Mouse (Mus musculus) olfactory bulb, adult 2 months (tissue): ENCODE measurements around the gene Gm10645. TPM values are rescaled to one million over a fixed set of nuclear protein-coding genes. Genes with fewer than 3 reads are reported as not detected.

Experiments used
- H3K27ac ChIP-seq: fragments of 200-500 bp; 2 replicates; pipeline ENCODE4 v1.5.1; 2012; ENCODE audit warnings: low read depth, low read length; ENCODE audit not compliant: insufficient read depth
- H3K4me1 ChIP-seq: fragments of 200-500 bp; 2 replicates; pipeline ENCODE4 v1.6.1; 2012; ENCODE audit warnings: low read length; ENCODE audit not compliant: control insufficient read depth, insufficient read depth
- H3K4me3 ChIP-seq: fragments of 200-500 bp; 2 replicates; pipeline ENCODE4 v1.5.1; 2012; ENCODE audit warnings: mild to moderate bottlenecking, low read depth, low read length, moderate library complexity; ENCODE audit not compliant: insufficient read depth
- CTCF ChIP-seq: fragments of 200-500 bp; IDR thresholded peaks from 2 replicates; pipeline ENCODE4 v1.5.1; 2012; ENCODE audit warnings: low read depth, mild to moderate bottlenecking, low read length, moderate library complexity; ENCODE audit not compliant: insufficient read depth
- POLR2A ChIP-seq: fragments of 200-500 bp; IDR thresholded peaks from 2 replicates; pipeline ENCODE4 v1.6.1; 2012; ENCODE audit warnings: mild to moderate bottlenecking, low read depth, low read length, moderate library complexity; ENCODE audit not compliant: insufficient read depth
- WGBS: fragments of 180-500 bp; shearing (Covaris S2); methylation state at CpG from one replicate; pipeline ENCODE4 v1.1.7; 2018; 5-methylcytosine and 5-hydroxymethylcytosine counted together
- polyA plus RNA-seq: library from polyadenylated mRNA; stranded (reverse); fragments of >200 nt; gene quantifications from 2 replicates; pipeline ENCODE4 v1.2.4, GENCODE M21; 2012; ENCODE audit warnings: low replicate concordance; ENCODE audit not compliant: missing spikeins, insufficient read depth, insufficient read length

Gene Gm10645
- polyA plus RNA-seq, 1 experiment: not detected

- H3K27ac ChIP-seq: no peak overlapping the region
- WGBS: 80% methylated on average over 3 of the region's 3 CpGs
These were observed 7.0 kb downstream of the Gm10645 start for GRCm38 (mm10) chr8:83158971-83159370.

GRCm38 (mm10) chr8:83155110-83155509 lies 10.9 kb downstream of the Gm10645 start:
- Histone ChIP-seq H3K4me1 (peaks cover 3% of the 10 kb centered on the region; the same call in 1 of the 2 replicates), H3K27ac (no peak overlapping the region), H3K4me3 (no peak overlapping the region)
- no peak for TF ChIP-seq CTCF
- TF ChIP-seq POLR2A: no peak
- 31% methylated on average over 4 of the region's 4 CpGs for WGBS

More at GRCm38 (mm10) chr8:83158971-83159370, 7.0 kb downstream of the Gm10645 start:
- peaks cover 3% of the 10 kb centered on the region; the same call in 1 of the 2 replicates for H3K4me1 ChIP-seq
- H3K4me3 ChIP-seq: no peak overlapping the region
- no peak for TF ChIP-seq POLR2A
- TF ChIP-seq CTCF: no peak

GRCm38 (mm10) chr8:83152470-83152869 lies 13.5 kb downstream of the Gm10645 start:
- TF ChIP-seq POLR2A (no peak), CTCF (no peak)
- no peak overlapping the region for H3K27ac ChIP-seq
- WGBS: 62% methylated on average over 4 of the region's 4 CpGs
- no peak overlapping the region for H3K4me3 ChIP-seq
- peaks cover 3% of the 10 kb centered on the region; the same call in 1 of the 2 replicates for H3K4me1 ChIP-seq

- Histone ChIP-seq H3K4me1 (peaks cover 3% of the 10 kb centered on the region; the same call in 1 of the 2 replicates), H3K4me3 (no peak overlapping the region), H3K27ac (no peak overlapping the region)
- WGBS: 83% methylated on average over 2 of the region's 2 CpGs
- TF ChIP-seq POLR2A (no peak), CTCF (no peak)
These were observed 13.9 kb downstream of the Gm10645 start for GRCm38 (mm10) chr8:83152055-83152454.

- no peak overlapping the region for H3K27ac ChIP-seq
- TF ChIP-seq POLR2A (no peak), CTCF (no peak)
- H3K4me3 ChIP-seq: no peak overlapping the region
- no peaks in the 10 kb centered on the region for H3K4me1 ChIP-seq
- 93% methylated on average over 6 of the region's 6 CpGs for WGBS
These were observed 16.8 kb downstream of the Gm10645 start for GRCm38 (mm10) chr8:83149124-83149523.

- 55% methylated on average over 3 of the region's 3 CpGs for WGBS
- no peak overlapping the region for H3K4me3 ChIP-seq
- TF ChIP-seq CTCF (no peak), POLR2A (no peak)
- H3K27ac ChIP-seq: no peak overlapping the region
- H3K4me1 ChIP-seq: no peaks in the 10 kb centered on the region
These were observed 20.5 kb downstream of the Gm10645 start for GRCm38 (mm10) chr8:83145421-83145820.

- Histone ChIP-seq H3K4me3 (no peak overlapping the region), H3K4me1 (no peaks in the 10 kb centered on the region), H3K27ac (no peak overlapping the region)
- TF ChIP-seq CTCF (no peak), POLR2A (no peak)
- WGBS: 78% methylated on average over 4 of the region's 4 CpGs
These were observed 21.4 kb downstream of the Gm10645 start for GRCm38 (mm10) chr8:83144601-83145000.

GRCm38 (mm10) chr8:83141358-83141757 lies 24.6 kb downstream of the Gm10645 start:
- H3K4me1 ChIP-seq: no peaks in the 10 kb centered on the region
- no peak for TF ChIP-seq POLR2A
- no peak for TF ChIP-seq CTCF
- 85% methylated on average over 5 of the region's 5 CpGs for WGBS
- H3K4me3 ChIP-seq: no peak overlapping the region
- no peak overlapping the region for H3K27ac ChIP-seq

- Histone ChIP-seq H3K4me3 (no peak overlapping the region), H3K27ac (no peak overlapping the region), H3K4me1 (no peaks in the 10 kb centered on the region)
- TF ChIP-seq CTCF (no peak), POLR2A (no peak)
- WGBS: 83% methylated on average over 3 of the region's 3 CpGs
These were observed 25.3 kb downstream of the Gm10645 start for GRCm38 (mm10) chr8:83140701-83141111.

- no peak overlapping the region for H3K27ac ChIP-seq
- H3K4me1 ChIP-seq: no peaks in the 10 kb centered on the region
- H3K4me3 ChIP-seq: no peak overlapping the region
- TF ChIP-seq CTCF (no peak), POLR2A (no peak)
- WGBS: 59% methylated on average over 1 of the region's 1 CpGs
These were observed 25.9 kb downstream of the Gm10645 start for GRCm38 (mm10) chr8:83140068-83140467.
